Mouse (Mus musculus): ENCODE measurements at regions not wholly inside any gene's neighbourhood (a gene's known extent, or its start where the extent isn't known, plus 50 kb on each side); places are given as distances from the start of the nearest gene placed in this dataset.

DNA sequence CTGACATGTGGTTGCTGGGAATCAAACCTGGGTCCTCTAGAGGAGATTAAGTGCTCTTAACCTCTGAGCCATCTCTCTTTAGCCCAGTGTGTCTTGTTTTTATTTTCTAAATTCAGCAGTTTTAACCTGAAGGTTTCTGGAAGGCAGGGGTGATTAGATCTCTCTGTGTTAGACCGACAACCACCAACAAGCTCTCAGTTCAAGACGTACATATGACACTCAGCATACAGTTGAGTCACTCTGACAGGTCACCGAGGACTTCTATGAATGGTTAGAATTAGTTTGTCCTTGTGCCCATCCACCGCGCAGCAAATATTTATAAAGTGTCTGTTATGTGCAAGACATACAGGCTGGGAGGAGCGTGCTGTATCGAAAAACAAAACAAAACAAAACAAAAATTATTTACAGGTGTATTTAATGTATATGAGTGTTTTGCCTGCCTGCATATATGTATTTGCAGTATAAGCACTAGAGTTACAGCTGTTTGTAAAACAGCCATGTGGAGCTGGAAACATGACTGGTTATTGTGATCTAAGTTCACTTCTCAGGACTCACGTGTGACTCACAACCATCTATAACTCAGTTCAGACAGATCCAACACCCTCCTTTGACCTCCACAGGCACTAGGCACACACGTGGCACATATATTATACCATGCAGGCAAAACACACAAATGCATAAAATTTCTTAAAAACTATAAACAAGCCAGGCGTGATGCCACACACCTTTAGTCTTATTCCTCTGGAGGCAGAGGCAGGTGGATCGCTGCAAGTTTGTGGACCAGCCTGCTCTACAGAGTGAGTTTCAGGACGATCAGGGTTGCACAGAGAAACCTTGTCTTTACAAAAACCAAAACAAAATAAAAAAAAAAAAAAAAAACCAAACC lies 70.5 kb upstream of the Chd2 start:
- TF ChIP-seq CTCF (IDR thresholded peaks at IDR 0.05; ENCODE audit: extremely low read depth, insufficient read length, insufficient replicate concordance, low read depth, low read length) (no peak), POLR2A (IDR thresholded peaks at IDR 0.05; ENCODE audit: low read depth, low read length) (no peak)
- no peak overlapping the region for H3K27ac ChIP-seq (ENCODE audit: insufficient read depth, low read depth, low read length)
- no peaks in the 10 kb centered on the region for H3K36me3 ChIP-seq (ENCODE audit: control insufficient read depth, insufficient read depth, low read length)
- H3K27me3 ChIP-seq (ENCODE audit: control insufficient read depth, insufficient read depth, low read length): no peaks in the 10 kb centered on the region
- 84% methylated on average over 12 of the region's 12 CpGs for WGBS
- no peak overlapping the region for H3K4me3 ChIP-seq (ENCODE audit: low read depth, low read length)
- peaks cover 4% of the 10 kb centered on the region; the same call in 1 of the 2 replicates for H3K4me1 ChIP-seq (ENCODE audit: control insufficient read depth, insufficient read depth, insufficient read length, low read length)

DNA sequence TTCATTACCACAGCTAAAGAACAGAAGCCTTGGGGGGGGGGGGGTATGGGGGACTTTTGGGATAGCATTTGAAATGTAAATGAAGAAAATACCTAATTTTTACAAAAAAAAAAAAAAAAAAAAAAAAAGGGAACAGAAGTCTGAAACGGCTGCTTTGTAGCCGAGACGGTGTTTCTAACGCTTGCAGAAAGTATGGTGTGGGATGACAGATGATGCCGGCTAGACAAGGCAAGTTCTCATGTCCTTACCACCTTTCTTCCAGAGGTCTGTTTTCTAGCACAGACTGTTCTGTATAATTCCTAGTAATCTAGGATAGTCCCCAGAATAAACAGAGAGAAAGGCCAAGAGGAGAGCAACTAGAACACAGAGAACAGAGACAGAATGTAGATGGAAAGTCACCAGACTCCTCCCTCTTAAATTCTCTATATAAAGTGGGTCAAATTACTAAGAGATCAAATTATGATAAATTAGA lies 67.2 kb upstream of the Chd2 start:
- H3K4me3 ChIP-seq (ENCODE audit: low read depth, low read length): no peak overlapping the region
- H3K27me3 ChIP-seq (ENCODE audit: control insufficient read depth, insufficient read depth, low read length): no peaks in the 10 kb centered on the region
- TF ChIP-seq CTCF (IDR thresholded peaks at IDR 0.05; ENCODE audit: extremely low read depth, insufficient read length, insufficient replicate concordance, low read depth, low read length): no peak
- no peak for TF ChIP-seq POLR2A (IDR thresholded peaks at IDR 0.05; ENCODE audit: low read depth, low read length)
- peak overlapping the region; percentile 46; the same call in 1 of the 2 replicates for H3K27ac ChIP-seq (ENCODE audit: insufficient read depth, low read depth, low read length)
- peaks cover 4% of the 10 kb centered on the region; the same call in 1 of the 2 replicates for H3K4me1 ChIP-seq (ENCODE audit: control insufficient read depth, insufficient read depth, insufficient read length, low read length)
- no peaks in the 10 kb centered on the region for H3K36me3 ChIP-seq (ENCODE audit: control insufficient read depth, insufficient read depth, low read length)
- WGBS: 64% methylated on average over 5 of the region's 5 CpGs

DNA sequence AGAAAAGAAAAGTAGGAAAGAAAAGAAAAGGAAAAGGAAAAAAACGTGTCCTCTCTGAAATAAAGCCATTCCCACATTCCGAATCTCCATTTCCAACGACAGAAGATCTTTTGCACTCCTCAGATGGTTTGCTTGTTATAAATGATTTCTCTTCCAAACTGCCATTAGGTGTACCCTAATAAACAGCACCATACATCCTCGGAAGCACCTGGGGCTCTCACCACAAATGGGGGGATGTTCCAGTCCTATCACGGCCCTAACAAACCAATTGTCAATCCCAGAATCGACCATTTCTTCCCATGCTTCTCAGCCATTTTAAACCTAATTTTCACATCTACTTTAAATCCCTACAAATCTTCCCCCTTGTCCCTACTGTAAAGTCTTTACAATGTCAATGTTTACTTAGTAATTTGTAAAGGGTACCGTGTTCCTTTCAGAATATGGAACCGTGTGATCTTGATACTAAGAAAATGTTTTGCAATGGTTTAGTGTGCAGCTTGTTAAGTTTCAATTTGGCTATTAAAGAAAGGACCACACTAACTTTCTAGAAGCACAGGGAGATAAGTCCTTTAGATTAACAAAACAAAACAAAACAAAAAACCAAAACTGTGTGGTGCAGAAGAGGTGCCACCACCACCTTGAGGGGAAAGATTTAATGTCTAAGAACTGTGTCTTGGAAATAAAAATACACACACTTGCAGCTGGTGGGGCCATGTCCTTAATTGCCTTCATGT lies 66.6 kb upstream of the Chd2 start:
- TF ChIP-seq POLR2A (IDR thresholded peaks at IDR 0.05; ENCODE audit: low read depth, low read length) (no peak), CTCF (IDR thresholded peaks at IDR 0.05; ENCODE audit: extremely low read depth, insufficient read length, insufficient replicate concordance, low read depth, low read length) (no peak)
- no peak overlapping the region for H3K4me3 ChIP-seq (ENCODE audit: low read depth, low read length)
- H3K36me3 ChIP-seq (ENCODE audit: control insufficient read depth, insufficient read depth, low read length): no peaks in the 10 kb centered on the region
- peaks cover 4% of the 10 kb centered on the region; the same call in 1 of the 2 replicates for H3K4me1 ChIP-seq (ENCODE audit: control insufficient read depth, insufficient read depth, insufficient read length, low read length)
- H3K27ac ChIP-seq (ENCODE audit: insufficient read depth, low read depth, low read length): peak overlapping the region; percentile 85
- no peaks in the 10 kb centered on the region for H3K27me3 ChIP-seq (ENCODE audit: control insufficient read depth, insufficient read depth, low read length)
- WGBS: 7% methylated on average over 8 of the region's 8 CpGs

DNA sequence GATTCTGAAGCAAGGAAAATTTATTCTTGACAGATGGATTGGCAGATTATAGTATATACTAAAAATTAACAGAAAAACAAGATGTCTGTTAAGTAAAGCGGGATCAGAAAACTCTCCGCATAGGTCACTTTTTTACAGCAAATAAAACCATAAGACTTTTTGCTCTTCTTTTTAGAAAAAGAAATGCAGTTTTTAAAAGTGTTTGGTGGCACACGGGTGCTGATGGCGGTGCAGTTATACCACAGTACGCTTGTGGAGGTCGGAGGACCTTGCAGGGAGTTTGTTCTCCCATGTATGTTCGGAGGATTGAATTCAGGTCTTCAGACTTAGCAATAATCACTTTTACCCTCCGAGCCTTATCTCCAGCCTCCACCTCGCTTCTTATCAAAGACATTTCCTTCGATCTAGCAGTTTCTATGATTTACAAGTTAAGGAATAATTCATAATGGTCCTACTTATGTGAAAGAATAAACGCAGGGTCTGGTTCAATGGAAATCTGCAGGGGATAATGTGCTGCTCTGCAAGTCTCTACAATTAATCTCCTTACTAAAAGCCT lies 65.9 kb upstream of the Chd2 start:
- Histone ChIP-seq H3K27me3 (ENCODE audit: control insufficient read depth, insufficient read depth, low read length) (no peaks in the 10 kb centered on the region), H3K36me3 (ENCODE audit: control insufficient read depth, insufficient read depth, low read length) (no peaks in the 10 kb centered on the region), H3K4me3 (ENCODE audit: low read depth, low read length) (peak overlapping the region; percentile 43; the same call in 1 of the 2 replicates), H3K4me1 (ENCODE audit: control insufficient read depth, insufficient read depth, insufficient read length, low read length) (peaks cover 4% of the 10 kb centered on the region; the same call in 1 of the 2 replicates), H3K27ac (ENCODE audit: insufficient read depth, low read depth, low read length) (peak overlapping the region; percentile 85)
- WGBS: under 1% methylated on average over 11 of the region's 11 CpGs
- no peak for TF ChIP-seq CTCF (IDR thresholded peaks at IDR 0.05; ENCODE audit: extremely low read depth, insufficient read length, insufficient replicate concordance, low read depth, low read length)
- TF ChIP-seq POLR2A (IDR thresholded peaks at IDR 0.05; ENCODE audit: low read depth, low read length): no peak

DNA sequence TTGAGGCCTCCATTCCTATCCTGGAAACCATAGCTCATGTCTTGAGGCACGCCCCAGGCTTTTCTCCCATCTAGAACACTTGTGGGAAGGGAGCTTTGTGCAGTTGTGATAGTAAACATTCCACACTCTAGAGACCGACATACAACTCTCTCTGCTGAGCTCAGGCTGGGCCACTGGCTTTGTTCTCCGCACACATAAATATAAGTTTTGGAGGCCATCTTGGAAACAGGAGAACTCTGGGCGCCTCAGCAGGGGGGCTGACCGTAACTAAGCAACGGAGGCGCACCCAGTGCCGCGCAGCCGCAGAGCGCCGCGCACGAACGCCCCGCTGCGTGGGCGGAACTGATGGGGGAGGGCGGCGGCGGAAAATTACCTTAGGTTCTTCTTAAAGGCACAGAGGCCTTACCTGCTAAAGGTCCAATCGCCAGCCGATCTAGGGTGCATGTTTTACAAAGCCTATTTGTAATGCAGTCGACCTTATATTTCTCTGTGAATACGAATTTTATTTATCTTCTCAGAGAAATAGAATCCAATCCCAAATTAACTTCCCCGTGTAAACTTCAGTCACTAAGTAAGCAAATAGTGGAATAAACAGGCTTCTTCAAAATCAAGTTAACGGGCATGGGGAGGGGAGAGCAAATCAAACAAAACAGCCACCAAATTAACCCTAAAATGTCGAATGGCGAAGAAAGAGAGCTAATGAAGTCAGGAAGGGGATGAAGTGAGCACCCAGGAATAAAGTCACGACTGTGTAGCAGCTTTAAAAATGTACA lies 65.2 kb upstream of the Chd2 start:
- TF ChIP-seq CTCF (IDR thresholded peaks at IDR 0.05; ENCODE audit: extremely low read depth, insufficient read length, insufficient replicate concordance, low read depth, low read length): no peak
- TF ChIP-seq POLR2A (IDR thresholded peaks at IDR 0.05; ENCODE audit: low read depth, low read length): peak; percentile 27; the same call in 1 of the 2 replicates
- peak overlapping the region; percentile 85 for H3K27ac ChIP-seq (ENCODE audit: insufficient read depth, low read depth, low read length)
- peaks cover 3% of the 10 kb centered on the region; the same call in 1 of the 2 replicates for H3K4me1 ChIP-seq (ENCODE audit: control insufficient read depth, insufficient read depth, insufficient read length, low read length)
- 3% methylated on average over 30 of the region's 30 CpGs for WGBS
- peak overlapping the region; percentile 42 for H3K4me3 ChIP-seq (ENCODE audit: low read depth, low read length)
- H3K27me3 ChIP-seq (ENCODE audit: control insufficient read depth, insufficient read depth, low read length): no peaks in the 10 kb centered on the region
- no peaks in the 10 kb centered on the region for H3K36me3 ChIP-seq (ENCODE audit: control insufficient read depth, insufficient read depth, low read length)

DNA sequence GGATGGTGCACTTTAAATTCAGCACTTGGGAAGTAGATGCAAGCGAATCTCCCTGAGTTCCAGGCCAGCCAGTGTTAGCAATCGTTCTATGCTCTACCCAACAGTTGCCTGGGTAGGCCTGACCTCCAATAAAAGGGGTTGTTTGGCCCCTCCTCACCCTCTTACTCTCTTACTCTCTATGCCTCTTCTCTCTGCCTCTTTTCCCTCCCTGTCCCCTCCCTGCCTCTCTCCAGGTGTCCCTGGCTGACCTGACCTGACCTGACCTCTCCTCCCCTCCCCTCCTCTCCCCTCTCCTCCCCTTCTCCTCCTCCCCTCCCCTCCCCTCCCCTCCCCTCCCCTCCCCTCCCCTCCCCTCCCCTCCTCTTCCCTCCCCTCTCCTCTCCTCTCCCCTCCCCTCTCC lies 63.0 kb upstream of the Chd2 start:
- H3K36me3 ChIP-seq (ENCODE audit: control insufficient read depth, insufficient read depth, low read length): no peaks in the 10 kb centered on the region
- 68% methylated on average over 2 of the region's 2 CpGs for WGBS
- TF ChIP-seq POLR2A (IDR thresholded peaks at IDR 0.05; ENCODE audit: low read depth, low read length) (no peak), CTCF (IDR thresholded peaks at IDR 0.05; ENCODE audit: extremely low read depth, insufficient read length, insufficient replicate concordance, low read depth, low read length) (no peak)
- peaks cover 11% of the 10 kb centered on the region for H3K4me1 ChIP-seq (ENCODE audit: control insufficient read depth, insufficient read depth, insufficient read length, low read length)
- H3K27ac ChIP-seq (ENCODE audit: insufficient read depth, low read depth, low read length): no peak overlapping the region
- H3K4me3 ChIP-seq (ENCODE audit: low read depth, low read length): no peak overlapping the region
- no peaks in the 10 kb centered on the region for H3K27me3 ChIP-seq (ENCODE audit: control insufficient read depth, insufficient read depth, low read length)

Measured in small intestine, adult 2 months (tissue).